Mouse (Mus musculus): ENCODE results near the gene Ndufs1. TPM values are rescaled to one million over a fixed set of nuclear protein-coding genes. Genes with fewer than 3 reads are reported as not detected.
"Not testable (repeated sequence)": the region's sequence is repeated elsewhere in the genome, so short reads cannot be mapped to it uniquely, and the experiment has no call there.

The Ndufs1 gene
- polyA plus RNA-seq, 1 experiment from 2014 or later, result 145 TPM

- Histone ChIP-seq H3K9ac (no peak overlapping the region), H3K4me1 (replicated peaks) (peaks cover 12% of the 10 kb centered on the region), H3K4me3 (no peak overlapping the region), H3K36me3 (peaks cover 24% of the 10 kb centered on the region), H3K27me3 (no peaks in the 10 kb centered on the region), H3K9me3 (no peaks in the 10 kb centered on the region), H3K27ac (replicated peaks) (no peak overlapping the region; the same call in 1 of the 2 replicates), H3K4me2 (no peak overlapping the region)
- 4% methylated on average over 3 of the region's 3 CpGs for WGBS
- ATAC-seq (ENCODE audit: low read depth), result peak; percentile 83
Measured at GRCm38 (mm10) chr1:63181019-63181418, 4.4 kb upstream of the Ndufs1 start.

DNA sequence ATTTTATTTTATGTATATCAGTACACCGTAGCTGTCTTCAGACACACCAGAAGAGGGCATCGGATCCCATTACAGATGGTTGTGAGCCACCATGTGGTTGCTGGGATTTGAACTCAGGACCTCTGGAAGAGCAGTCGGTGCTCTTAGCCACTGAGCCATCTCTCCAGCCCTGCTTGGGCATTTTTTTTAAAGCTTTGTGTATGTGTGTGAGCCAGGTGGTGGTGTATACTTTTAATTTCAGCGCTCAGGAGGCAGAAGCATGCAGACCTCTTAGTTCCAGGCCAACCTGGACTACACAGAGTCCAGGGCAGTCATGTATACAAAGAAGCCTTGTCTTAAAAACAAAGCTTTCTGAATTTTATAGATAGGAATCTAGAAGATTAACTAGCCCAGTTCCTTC lies 3.9 kb upstream of the Ndufs1 start:
- H3K27ac ChIP-seq (replicated peaks); ATAC-seq (ENCODE audit: low read depth); H3K9me3 ChIP-seq; H3K4me3 ChIP-seq; H3K4me2 ChIP-seq; H3K27me3 ChIP-seq; H3K9ac ChIP-seq: not testable (repeated sequence)
- Histone ChIP-seq H3K36me3 (peaks cover 24% of the 10 kb centered on the region), H3K4me1 (replicated peaks) (peaks cover 15% of the 10 kb centered on the region)
- 68% methylated on average over 4 of the region's 4 CpGs for WGBS

DNA sequence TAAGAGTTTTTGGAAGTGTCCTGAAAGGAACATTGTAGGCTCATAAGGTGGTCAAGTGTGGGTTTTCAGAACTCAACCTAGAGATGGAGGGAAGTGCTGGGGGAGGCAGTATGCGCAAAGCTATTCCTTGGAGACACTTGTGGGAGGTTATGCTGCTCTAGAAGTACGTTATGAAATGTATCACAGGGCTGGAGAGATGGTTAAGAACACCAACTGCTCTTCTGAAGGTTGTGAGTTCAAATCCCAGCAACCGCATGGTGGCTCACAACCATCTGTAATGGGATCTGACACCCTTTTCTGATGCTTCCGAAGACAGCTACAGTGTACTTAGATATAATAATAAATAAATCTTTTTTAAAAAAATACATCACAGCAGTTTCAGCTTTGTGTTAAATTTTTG lies 3.5 kb upstream of the Ndufs1 start:
- Histone ChIP-seq H3K9ac (no peak overlapping the region), H3K4me1 (replicated peaks) (peaks cover 20% of the 10 kb centered on the region), H3K36me3 (peaks cover 24% of the 10 kb centered on the region), H3K4me2 (no peak overlapping the region), H3K27ac (replicated peaks) (no peak overlapping the region), H3K27me3 (no peaks in the 10 kb centered on the region), H3K4me3 (no peak overlapping the region), H3K9me3 (no peaks in the 10 kb centered on the region)
- 89% methylated on average over 4 of the region's 4 CpGs for WGBS
- ATAC-seq (ENCODE audit: low read depth), result no peak

DNA sequence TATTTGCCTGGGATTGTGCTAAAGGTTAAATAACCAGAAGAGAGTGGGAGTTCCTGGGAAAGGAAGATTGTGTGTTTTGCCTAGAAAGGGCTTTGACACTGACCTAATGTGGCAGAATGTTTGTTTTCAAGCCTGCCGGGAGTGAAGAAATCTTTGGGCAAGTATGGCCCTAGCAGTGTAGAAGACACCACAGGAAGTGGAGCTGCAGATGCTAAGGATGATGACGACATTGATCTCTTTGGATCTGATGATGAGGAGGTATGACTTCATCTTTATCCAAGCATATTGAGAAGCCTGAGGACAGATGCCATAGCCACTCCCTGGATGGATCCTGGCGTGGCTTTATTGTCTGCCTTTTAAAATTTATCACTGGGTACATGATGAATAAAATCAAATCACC lies 1.7 kb upstream of the Ndufs1 start:
- peaks cover 24% of the 10 kb centered on the region for H3K36me3 ChIP-seq
- H3K27ac ChIP-seq (replicated peaks), result no peak overlapping the region
- no peaks in the 10 kb centered on the region for H3K9me3 ChIP-seq
- 75% methylated on average over 3 of the region's 3 CpGs for WGBS
- no peak for ATAC-seq (ENCODE audit: low read depth)
- H3K4me1 ChIP-seq (replicated peaks), result peaks cover 26% of the 10 kb centered on the region
- peak overlapping the region; percentile 80 for H3K4me2 ChIP-seq
- peak overlapping the region; percentile 64; the same call in 1 of the 2 replicates for H3K4me3 ChIP-seq
- no peaks in the 10 kb centered on the region for H3K27me3 ChIP-seq
- H3K9ac ChIP-seq, result peak overlapping the region; percentile 86

DNA sequence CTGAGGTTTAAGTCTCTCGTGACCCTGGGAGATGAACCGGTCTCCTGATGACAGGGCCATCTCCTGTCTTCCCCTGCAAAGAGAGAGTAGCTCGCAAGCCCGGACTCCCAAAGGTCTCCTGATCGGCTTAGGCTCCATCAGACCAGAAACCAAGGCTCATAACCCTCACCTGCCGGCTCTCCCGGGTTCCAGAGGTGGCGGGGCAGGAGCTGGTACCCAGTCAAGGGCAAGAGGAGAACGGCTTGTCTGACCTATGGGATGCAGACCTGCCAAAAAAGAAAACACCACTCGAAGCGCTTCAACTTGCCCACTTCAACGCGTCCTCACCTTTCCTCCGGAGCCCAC lies 402 bp downstream of the Ndufs1 start:
- Histone ChIP-seq H3K4me1 (replicated peaks) (peaks cover 26% of the 10 kb centered on the region), H3K4me2 (peak overlapping the region; percentile 80), H3K36me3 (peaks cover 32% of the 10 kb centered on the region), H3K9me3 (no peaks in the 10 kb centered on the region), H3K27me3 (no peaks in the 10 kb centered on the region), H3K27ac (replicated peaks) (peak overlapping the region; percentile 89), H3K9ac (peak overlapping the region; percentile 86), H3K4me3 (peak overlapping the region; percentile 64)
- no peak; the same call in 1 of the 2 replicates for ATAC-seq (ENCODE audit: low read depth)
- WGBS, result under 1% methylated on average over 14 of the region's 14 CpGs

GRCm38 (mm10) chr1:63175853-63176252 lies 780 bp downstream of the Ndufs1 start:
- 8% methylated on average over 11 of the region's 11 CpGs for WGBS
- peaks cover 36% of the 10 kb centered on the region for H3K36me3 ChIP-seq
- H3K9ac ChIP-seq, result peak overlapping the region; percentile 86

GRCm38 (mm10) chr1:63168638-63169037 lies 8.0 kb downstream of the Ndufs1 start:
- no peak for ATAC-seq (ENCODE audit: low read depth)
- no peak overlapping the region for H3K27ac ChIP-seq (replicated peaks)
- 87% methylated on average over 2 of the region's 2 CpGs for WGBS
- H3K9me3 ChIP-seq, result no peaks in the 10 kb centered on the region
- H3K36me3 ChIP-seq, result peaks cover 76% of the 10 kb centered on the region
- no peak overlapping the region for H3K4me2 ChIP-seq
- no peak overlapping the region for H3K9ac ChIP-seq
- no peaks in the 10 kb centered on the region for H3K27me3 ChIP-seq
- no peaks in the 10 kb centered on the region for H3K4me1 ChIP-seq (replicated peaks)
- no peak overlapping the region for H3K4me3 ChIP-seq

More at GRCm38 (mm10) chr1:63175853-63176252, 780 bp downstream of the Ndufs1 start:
- peaks cover 26% of the 10 kb centered on the region for H3K4me1 ChIP-seq (replicated peaks)
- H3K9me3 ChIP-seq, result no peaks in the 10 kb centered on the region
- no peak for ATAC-seq (ENCODE audit: low read depth)
- peak overlapping the region; percentile 64 for H3K4me3 ChIP-seq
- H3K27ac ChIP-seq (replicated peaks), result peak overlapping the region; percentile 89
- H3K27me3 ChIP-seq, result no peaks in the 10 kb centered on the region
- H3K4me2 ChIP-seq, result peak overlapping the region; percentile 80

DNA sequence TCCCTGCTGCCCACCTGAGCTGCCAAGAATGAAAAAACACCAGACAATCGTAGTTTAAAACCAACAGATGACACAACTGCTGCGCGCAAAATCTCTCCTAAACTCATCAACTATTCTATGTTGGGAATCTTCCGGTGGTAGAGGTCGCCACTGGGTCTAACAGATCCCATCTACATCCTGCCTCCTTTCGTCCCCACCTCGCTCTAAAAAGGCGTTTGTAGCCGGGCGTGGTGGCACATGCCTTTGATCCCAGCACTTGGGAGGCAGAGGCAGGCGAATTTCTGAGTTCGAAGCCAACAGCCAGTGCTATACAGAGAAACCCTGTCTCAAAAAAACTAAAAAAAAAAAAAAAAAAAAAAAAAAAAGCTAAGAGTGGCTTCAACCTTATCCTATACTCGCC lies 36.4 kb downstream of the Ndufs1 start:
- Histone ChIP-seq H3K36me3 (peaks cover 53% of the 10 kb centered on the region), H3K27me3 (no peaks in the 10 kb centered on the region), H3K9me3 (no peaks in the 10 kb centered on the region), H3K4me1 (replicated peaks) (no peaks in the 10 kb centered on the region), H3K4me3 (no peak overlapping the region), H3K9ac (no peak overlapping the region), H3K4me2 (no peak overlapping the region), H3K27ac (replicated peaks) (no peak overlapping the region)
- 94% methylated on average over 13 of the region's 13 CpGs for WGBS
- no peak for ATAC-seq (ENCODE audit: low read depth)

DNA sequence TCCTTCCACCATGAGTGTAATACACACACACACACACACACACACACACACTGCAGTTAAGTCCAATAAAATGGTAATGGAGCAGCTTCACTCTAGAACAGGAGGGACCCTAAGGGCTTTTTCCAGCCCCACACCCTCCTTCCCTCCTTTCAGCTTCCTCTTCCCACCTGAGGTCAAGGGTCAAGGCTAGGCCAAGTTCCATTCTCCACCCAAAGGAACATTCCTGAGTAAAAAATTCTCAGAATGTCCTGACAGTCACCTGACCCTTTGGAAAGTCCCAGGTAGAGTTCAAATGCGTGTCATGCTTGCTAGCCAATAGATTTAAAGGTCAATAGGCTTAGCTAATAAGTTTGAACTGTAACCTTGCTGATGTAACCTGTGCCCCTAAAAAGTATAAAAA lies 38.0 kb downstream of the Ndufs1 start:
- H3K36me3 ChIP-seq, result peaks cover 37% of the 10 kb centered on the region
- H3K9ac ChIP-seq; ATAC-seq (ENCODE audit: low read depth); H3K4me1 ChIP-seq (replicated peaks); H3K27me3 ChIP-seq; H3K4me3 ChIP-seq; H3K9me3 ChIP-seq; H3K4me2 ChIP-seq; H3K27ac ChIP-seq (replicated peaks): not testable (repeated sequence)
- 92% methylated on average over 1 of the region's 1 CpGs for whole genome bisulfite sequencing

DNA sequence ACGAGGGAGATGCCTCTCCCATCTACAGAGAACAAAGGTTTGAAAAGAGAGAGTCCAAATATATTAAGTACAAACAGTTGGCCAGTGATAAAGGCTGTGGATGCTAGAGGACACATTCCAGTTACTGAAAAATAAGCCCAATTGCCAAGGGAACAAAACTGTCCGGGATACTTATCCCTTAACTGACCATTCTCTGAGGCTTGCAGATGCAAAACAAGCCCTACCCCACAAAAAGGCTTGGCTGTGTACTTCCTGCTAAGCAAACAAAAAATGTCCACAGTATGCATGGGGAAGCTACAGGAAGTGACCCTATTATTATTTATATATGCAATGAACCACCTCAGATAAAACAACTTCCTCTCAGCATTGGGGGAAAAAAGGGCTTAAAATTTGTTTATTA lies 38.7 kb downstream of the Ndufs1 start:
- H3K9ac ChIP-seq, result no peak overlapping the region
- H3K27ac ChIP-seq (replicated peaks), result no peak overlapping the region
- no peaks in the 10 kb centered on the region for H3K9me3 ChIP-seq
- whole genome bisulfite sequencing, result 82% methylated on average over 2 of the region's 2 CpGs
- no peak overlapping the region for H3K4me3 ChIP-seq
- H3K27me3 ChIP-seq, result no peaks in the 10 kb centered on the region
- no peaks in the 10 kb centered on the region for H3K4me1 ChIP-seq (replicated peaks)
- H3K36me3 ChIP-seq, result peaks cover 32% of the 10 kb centered on the region
- ATAC-seq (ENCODE audit: low read depth), result no peak
- no peak overlapping the region for H3K4me2 ChIP-seq

DNA sequence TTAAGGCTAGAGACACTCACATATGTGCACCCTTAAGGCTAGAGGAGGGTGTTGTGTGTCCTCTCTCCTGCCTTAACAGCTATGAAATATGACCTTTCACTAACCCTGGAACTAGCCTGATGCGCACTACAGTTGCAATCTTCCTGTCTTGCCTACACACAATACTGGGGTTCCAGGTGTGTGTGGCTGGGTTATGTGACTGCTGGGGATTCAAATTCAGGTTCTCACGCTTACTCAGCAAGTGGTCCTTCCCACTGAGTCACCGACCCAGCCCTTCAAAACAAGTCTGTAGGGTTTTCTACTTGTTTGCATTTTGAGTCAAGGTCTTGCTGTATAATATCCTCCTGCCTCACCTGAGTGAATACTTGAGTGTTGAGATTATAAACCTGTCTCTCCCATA lies 42.1 kb downstream of the Ndufs1 start:
- no peaks in the 10 kb centered on the region for H3K9me3 ChIP-seq
- H3K4me2 ChIP-seq, result no peak overlapping the region
- no peak overlapping the region for H3K27ac ChIP-seq (replicated peaks)
- peaks cover 18% of the 10 kb centered on the region for H3K36me3 ChIP-seq
- 83% methylated on average over 3 of the region's 3 CpGs for WGBS
- H3K4me1 ChIP-seq (replicated peaks), result peaks cover 3% of the 10 kb centered on the region; the same call in 1 of the 2 replicates
- H3K9ac ChIP-seq, result no peak overlapping the region
- ATAC-seq (ENCODE audit: low read depth), result no peak
- no peak overlapping the region for H3K4me3 ChIP-seq
- no peaks in the 10 kb centered on the region for H3K27me3 ChIP-seq

DNA sequence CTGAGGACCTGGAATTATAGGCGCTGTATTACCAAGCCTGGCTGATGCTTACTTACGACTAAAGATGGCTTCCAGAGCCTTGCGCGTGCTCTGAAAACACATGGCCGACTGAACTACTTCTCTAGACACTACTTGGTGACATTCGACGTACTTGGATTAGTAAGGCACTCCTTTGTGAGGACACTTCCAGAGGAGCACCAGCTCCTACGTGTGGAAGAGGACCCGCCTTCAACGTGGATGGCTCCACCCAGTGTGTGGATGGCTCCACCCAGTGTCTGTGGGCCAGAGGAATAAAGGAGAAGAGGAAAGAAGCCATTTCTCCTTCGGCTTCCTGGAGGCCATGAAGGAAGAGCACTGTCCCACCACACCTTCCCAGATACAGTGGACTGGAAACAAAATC lies 44.9 kb downstream of the Ndufs1 start:
- Histone ChIP-seq H3K4me3 (no peak overlapping the region), H3K27me3 (no peaks in the 10 kb centered on the region), H3K4me1 (replicated peaks) (peaks cover 10% of the 10 kb centered on the region), H3K36me3 (peaks cover 13% of the 10 kb centered on the region; the same call in 1 of the 2 replicates), H3K9me3 (no peaks in the 10 kb centered on the region), H3K4me2 (no peak overlapping the region), H3K9ac (no peak overlapping the region), H3K27ac (replicated peaks) (no peak overlapping the region)
- 92% methylated on average over 11 of the region's 11 CpGs for WGBS
- no peak for ATAC-seq (ENCODE audit: low read depth)

DNA sequence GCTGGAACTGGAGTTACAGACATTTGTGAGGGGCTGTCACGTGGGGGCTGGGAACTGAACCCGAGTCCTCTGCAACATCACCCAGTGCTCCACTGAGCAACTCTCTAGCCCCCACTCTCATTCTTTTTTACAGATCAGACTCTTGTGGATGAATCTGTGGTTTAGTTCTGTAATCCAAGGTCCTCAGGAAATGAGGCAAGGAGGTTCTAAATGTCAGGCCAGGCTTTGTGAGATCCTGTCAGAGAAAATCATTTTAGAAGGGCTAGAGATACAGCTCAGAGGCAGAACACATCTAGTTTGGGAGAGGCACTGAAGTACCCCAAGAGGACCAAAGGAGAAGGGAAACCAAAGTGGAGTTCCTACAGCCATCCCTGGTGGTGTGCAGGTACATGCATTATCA lies 45.8 kb downstream of the Ndufs1 start:
- Histone ChIP-seq H3K4me1 (replicated peaks) (peaks cover 10% of the 10 kb centered on the region), H3K27ac (replicated peaks) (no peak overlapping the region)

More for the DNA sequence above, 45.8 kb downstream of the Ndufs1 start:
- Histone ChIP-seq H3K27me3 (no peaks in the 10 kb centered on the region), H3K9me3 (no peaks in the 10 kb centered on the region), H3K4me2 (no peak overlapping the region), H3K9ac (no peak overlapping the region), H3K4me3 (no peak overlapping the region), H3K36me3 (peaks cover 18% of the 10 kb centered on the region)
- WGBS, result 90% methylated on average over 2 of the region's 2 CpGs
- ATAC-seq (ENCODE audit: low read depth), result no peak
